Mouse (Mus musculus): Measurements from ENCODE around the gene Msi2. TPM values are rescaled to one million over a fixed set of nuclear protein-coding genes. Genes with fewer than 3 reads are reported as not detected.

Gene Msi2
- total RNA-seq, 4 experiments from 2014 or later: 129 to 155 (median 139) TPM

DNA sequence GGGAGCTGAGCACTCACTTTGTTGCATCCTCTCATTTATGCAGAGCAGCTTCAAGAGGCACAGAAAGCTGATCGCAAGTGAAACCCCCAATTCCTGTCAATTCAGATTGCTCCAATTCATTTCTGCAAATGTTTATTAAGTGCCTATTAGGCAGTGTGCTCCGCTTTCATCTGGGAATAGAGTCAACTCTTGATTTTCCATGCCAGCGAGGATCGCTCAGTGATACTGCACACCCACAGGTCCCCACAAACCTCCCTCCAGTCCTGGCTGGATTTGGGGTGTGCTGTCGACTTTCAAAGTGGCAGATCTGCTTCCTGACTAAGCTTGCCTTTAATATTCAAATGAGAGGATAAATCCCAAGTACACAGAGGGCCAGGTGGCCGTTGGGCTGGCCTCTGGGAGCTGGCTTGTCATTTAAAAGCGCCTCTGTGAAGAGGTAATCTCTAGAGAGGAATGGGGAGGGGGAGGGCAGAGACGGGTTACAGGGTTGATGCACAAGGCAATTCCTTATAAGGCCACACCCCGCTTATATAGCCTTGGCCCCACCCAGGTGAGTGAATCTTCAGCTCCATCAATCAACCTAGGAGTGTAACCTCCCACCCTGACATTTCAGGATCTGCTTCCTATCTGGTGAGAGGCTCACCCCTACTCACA is 339.5 kb downstream of the Msi2 start:
- DNase-seq (ENCODE audit: low spot score in 2 of 2): no peak

DNA sequence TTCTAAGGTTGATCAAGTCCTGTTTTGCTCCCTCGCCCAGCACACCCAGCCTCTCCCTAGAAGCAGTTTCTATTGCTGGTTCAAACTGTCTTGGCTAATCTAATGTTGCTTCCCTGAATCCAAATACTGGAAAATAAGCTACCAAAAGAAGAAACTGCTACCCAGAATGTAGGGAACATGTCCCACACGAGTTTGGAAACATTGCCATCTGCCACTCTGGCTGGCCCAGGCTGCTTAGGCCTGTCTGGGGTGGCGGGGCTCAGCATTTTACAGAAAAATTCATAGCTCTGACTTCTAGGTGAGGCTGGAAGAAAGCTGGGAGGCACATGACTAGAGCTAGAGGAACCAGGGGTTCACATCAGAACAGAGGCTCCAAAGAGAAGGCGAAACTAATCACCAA is 345.7 kb downstream of the Msi2 start:
- no peak for DNase-seq (ENCODE audit: low spot score in 2 of 2)

DNA sequence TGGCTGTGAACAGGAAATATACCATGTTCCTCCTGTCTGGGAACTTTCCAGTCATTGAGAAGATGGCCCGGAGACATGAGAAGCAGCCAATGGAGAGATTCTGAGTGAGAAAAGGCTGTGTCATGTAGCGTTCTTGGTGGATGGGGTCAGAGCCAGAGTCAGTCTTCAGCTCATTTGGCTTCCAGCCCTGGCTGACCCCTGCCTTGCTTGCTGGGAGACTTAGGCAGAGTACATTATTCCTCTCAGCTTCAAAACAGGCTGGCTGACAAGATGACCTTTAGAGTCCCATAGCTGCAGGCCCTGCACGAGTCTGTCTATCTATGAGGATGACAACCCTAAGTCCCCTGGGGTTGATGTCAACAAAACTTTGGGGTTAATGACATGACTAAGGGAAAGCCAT is 348.4 kb downstream of the Msi2 start:
- DNase-seq (ENCODE audit: low spot score in 2 of 2): no peak

DNA sequence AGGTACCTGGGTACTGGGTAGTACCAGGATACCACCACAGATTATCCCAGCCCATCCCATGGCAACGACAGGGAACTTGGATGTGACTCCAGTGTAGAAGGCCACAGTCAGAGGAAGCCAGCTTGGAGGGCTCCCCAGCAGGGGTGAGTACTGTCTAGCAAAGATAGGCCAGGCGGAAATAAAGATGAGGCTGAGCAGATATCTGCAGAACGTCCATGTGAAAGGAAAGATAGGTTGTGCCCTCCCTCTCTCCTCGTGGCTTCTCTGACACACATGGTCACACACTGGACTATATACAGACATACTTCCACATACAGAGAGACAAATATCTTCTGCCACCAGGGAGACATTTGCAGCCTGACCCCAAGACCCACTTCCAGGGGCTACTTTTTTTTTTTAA is 350.8 kb downstream of the Msi2 start:
- no peak for DNase-seq (ENCODE audit: low spot score in 2 of 2)

DNA sequence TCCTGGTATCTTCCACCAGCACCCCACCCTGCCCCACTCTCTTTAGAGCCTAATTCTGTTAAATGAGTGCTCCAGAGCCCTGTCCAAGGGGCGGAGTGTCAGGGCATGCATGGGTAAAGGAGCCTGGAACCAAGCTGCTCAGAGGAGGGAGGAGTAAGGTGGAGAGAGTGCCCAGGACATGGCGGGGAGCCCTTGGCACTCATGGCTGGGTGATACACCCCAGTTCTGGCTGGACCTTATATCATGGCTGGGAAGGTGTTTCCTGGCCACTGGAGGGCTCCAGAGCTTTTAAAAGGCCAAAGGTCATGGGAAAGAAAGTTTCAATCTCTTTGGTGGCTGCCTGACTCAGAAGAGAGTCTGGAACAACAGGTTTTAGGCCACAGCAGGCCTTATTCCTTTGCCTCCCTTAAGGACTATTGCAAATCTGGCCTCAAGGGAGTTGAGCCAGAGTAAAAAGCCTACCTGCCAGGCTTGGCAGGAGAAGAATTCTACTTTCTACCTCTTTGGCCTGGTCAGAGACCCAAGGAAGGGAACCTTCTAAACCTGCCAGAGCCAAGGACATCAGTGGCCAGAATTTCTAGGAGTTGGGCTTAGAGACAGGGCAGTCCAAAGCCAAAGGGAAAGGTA is 352.3 kb downstream of the Msi2 start:
- DNase-seq (ENCODE audit: low spot score in 2 of 2): no peak

DNA sequence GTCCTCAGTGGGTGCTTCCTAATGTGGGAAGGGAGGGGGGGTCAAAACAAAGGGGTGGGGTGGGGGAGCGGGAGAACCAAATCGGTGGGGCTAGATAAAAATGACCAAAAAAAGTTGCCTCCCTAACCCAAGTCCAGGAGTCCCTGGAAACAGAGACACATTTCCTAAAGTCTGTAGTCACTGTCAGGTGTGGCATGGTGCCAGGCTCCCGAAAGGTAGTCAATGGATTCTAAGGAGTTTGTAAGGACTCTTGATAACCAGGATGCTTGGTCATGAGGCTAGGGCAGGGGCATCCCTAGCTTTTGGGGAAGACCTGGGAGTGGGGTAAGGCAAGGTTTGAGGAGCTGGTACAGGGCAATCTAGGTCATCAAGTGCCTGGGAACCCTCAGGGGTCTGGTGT is 354.1 kb downstream of the Msi2 start:
- no peak for DNase-seq (ENCODE audit: low spot score in 2 of 2)

DNA sequence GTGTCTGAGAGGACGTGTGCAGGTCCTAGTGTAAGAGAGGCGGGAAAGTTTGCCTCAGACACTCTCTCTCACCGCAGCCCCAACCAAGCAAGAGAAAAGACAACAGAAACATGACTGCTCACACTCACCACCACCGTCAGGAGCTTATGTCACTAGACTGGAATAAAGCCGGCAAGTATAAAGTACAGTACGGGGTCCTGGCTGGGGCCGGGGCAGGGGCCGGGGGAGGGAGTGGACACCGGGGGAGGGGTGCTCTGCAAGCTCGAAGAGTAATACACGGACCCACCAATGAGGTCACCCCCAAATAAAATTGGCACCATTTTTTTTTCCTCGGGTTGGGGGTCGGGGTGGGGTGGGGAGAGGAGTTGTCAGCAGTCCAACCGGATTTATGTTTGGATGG is 354.8 kb downstream of the Msi2 start:
- DNase-seq (ENCODE audit: low spot score in 2 of 2): no peak

DNA sequence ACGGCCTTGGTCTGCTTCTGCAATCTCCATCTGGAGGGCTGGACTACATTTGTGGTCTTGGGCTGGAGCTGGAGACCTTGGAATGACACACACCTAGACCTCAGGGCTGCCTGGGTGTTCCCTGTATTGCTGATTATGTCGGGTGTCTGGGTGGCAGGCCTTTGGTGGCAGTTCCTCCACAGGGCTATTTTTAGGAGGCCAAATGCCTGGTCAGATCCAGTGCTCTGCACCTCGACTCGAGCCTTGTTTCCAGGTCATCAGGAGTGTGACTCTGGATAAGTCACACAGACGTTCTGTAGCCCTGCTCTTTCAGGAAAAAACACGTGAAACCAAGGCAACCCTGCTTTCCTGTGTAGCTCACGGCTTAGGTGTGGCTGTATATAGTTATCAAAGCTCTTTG is 358.6 kb downstream of the Msi2 start:
- no peak for DNase-seq (ENCODE audit: low spot score in 2 of 2)

DNA sequence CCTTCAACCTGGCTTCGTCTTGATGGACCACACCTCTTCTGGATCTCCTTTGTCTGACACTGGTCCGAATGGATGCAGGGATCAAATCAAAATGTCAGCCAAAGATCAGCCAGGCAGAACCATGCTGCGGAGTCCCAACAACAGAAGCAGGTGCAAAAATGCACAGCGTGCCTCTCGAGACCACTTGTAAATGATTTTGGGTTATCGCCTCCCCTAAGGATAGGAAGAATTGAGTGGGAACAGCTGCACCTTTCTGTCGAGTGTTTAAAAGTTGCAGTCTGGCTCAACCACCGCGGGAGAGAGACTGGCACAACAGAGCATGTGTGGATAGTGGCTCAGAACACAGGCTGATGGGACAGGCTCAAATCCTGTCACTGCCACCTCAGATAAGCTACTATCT is 361.0 kb downstream of the Msi2 start:
- DNase-seq (ENCODE audit: low spot score in 2 of 2): no peak

DNA sequence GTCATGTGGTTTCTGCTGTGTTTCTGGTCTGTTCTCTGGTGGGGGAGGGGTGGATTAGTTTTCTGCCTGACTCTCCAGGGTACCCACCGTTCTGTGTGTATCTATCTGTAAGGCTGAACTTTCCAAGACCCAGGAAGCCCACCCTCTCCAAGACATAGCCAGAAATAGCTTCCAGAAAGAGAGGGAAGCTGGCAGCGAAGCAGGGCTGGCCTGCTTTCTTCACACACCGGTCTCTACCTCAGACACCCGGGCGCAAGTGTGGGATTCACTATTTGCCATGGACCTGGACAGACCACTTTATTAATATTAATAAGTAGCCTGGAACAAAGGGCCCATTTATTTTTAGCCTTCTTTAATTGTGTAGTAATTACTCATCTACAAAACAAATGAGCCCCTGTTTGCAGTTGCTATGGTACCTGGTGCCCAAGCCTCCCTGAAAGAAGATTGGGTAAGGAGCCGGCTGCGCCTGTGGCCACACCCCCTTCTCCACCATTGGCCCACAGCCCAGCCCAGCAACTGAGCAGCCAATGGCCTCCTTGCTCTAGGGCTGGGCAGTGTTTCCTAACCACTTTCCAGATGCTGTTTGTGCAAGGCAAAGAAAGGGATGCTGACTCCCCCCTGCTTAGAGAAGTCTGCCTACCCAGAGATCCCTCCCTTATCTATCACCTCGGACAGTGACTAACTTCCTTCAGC is 361.6 kb downstream of the Msi2 start:
- peak in 1 of 2 experiments; percentile 78 for DNase-seq (ENCODE audit: low spot score in 2 of 2)

DNA sequence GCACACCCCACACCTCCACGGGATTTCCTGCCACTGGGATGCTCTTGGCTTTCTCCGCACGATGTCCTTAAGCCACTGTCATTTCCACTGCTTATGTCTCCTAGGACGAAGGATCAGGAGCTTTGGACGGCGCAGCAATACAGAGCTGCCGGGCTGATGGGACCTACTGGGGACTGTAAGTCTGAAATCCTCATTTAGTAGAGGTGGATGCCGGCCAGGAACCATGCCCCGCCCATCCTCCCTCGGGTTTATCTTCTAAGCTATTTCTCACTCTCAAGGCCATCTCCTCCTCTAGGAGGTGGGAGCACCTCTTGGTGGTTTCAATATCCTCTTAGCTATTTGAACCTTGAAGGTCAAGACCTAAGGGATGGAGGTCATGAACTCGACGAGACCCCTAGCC is 362.3 kb downstream of the Msi2 start:
- DNase-seq (ENCODE audit: low spot score in 2 of 2): no peak

DNA sequence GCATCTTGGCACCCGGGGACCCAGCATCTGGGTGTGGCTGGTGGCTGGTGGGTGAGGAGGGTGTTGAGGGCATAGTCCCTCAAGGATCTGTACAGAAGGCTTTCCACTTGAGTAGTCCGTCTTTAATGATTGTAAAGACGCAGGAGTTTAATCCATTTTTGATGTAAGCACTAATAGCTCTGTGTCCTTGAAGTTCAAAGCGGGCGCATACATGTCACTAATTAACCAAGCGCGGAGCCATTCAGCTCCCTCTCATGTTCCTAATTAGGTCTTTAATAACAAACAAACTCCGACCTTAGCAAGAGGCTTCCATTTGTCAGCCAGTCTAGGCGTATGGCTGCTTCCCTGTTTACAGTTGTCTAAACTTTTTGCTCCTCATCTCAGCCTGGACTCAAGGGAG is 363.5 kb downstream of the Msi2 start:
- no peak for DNase-seq (ENCODE audit: low spot score in 2 of 2)

DNA sequence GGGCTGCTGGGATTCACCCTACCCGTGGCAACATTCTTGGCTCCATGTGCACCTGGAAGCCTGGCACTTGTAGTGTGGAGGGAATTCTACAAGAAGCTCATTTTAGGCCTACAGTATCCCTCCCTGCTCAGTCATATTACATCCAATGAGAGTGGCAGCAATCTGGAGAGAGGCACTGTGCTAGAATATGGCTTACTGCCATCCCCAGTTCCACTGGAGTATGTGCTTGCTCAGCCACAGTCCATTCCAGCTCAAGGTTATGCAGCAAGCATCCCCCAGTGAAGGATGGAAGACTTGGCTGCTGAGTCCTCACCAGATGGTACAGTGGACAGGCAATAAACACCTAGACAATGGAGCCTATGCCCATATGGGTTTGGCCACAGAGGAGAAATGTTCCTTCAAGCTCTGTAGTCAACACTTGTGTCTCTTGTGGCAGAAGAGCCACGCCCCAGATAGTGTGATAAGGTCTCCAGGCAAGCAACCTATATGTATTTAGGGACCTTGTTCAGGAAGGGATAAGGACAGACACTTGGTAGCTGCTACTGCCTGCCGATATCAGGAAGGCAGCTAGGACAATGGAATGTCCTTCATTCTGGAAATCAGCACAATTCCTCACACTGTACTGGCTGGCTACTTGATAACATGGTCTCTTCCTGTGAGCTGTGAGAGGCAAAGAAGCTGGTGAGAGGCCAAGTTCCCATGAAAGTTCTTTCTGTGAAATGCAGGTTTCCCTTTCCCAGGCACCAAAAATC is 366.4 kb downstream of the Msi2 start:
- no peak for DNase-seq (ENCODE audit: low spot score in 2 of 2)

DNA sequence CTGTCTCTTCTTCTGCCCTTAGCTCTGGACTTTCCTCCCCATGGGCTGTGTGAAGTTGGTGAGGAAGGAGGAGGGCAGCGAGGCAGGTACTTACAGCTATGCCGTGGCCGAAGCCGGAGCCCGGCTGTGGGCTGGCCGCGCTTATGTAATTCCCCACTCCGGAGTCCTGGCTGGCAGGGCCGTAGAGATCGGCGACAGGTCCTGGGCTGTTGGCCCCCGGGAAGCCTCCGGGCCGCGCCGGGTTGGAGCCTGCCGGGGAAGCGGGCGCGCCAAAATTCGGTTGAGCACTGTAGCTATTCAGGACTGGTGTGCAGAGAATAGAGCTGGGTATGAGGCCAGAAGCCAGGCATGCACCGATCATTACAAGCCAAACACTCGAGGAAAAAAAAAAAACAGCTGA is 369.6 kb downstream of the Msi2 start:
- DNase-seq (ENCODE audit: low spot score in 2 of 2): no peak

DNA sequence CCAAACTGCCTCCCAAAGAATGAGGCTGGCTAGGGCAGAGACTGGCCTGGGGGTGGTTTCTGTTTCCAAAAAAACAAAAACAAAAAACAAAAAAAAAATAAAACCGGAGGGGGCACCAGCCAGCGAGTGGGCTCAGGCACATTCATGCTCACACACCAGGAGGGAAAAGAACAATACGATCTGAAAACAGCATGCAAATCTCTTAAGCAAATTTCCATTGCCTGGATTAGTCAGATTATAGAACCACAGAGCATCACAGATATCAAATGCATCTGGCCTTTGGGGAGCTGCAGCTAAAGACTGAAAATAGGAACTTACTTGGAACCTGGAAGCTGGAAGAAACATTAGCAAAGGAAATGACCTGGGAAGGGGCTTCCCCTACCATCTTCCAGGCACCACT is 370.3 kb downstream of the Msi2 start:
- DNase-seq (ENCODE audit: low spot score in 2 of 2): no peak

DNA sequence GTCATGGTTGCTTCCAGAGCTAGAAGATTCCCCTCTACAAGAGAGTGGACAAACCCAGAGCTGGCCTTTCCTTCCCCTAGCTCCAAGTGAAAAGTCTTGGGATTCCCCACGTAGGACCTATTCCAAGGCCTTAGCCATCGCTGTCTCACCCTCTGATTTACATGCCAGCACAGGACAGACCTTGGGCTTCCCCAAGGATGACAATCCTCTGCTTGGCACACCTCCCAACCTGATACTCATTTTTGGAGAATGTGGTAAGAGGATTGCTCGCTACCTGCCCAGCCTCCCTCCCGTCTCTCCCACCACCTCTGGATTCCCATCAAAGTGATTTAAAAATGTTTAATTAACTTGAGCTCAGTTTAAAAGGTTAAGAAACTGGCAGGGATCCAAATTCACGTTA is 372.2 kb downstream of the Msi2 start:
- DNase-seq (ENCODE audit: low spot score in 2 of 2): no peak

DNA sequence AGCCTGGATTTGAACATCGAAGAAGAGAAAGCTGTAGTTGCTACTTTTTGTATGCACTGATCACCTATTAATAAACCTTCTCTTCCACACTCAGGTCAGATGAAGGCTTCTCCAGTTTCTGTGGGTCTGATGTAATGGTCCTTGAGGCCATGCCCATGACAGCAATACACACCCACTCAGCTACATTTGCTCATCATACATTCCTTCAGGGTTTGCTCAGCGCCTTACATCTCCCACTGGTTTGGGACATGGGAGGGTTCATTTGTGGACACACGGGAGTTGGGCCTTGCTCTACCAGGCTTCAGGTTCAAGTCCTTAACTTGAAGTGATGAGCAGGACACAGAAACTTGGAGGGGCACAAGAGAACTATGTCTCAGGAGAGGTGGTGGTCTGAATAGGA is 380.4 kb downstream of the Msi2 start:
- DNase-seq (ENCODE audit: low spot score in 2 of 2): no peak

DNA sequence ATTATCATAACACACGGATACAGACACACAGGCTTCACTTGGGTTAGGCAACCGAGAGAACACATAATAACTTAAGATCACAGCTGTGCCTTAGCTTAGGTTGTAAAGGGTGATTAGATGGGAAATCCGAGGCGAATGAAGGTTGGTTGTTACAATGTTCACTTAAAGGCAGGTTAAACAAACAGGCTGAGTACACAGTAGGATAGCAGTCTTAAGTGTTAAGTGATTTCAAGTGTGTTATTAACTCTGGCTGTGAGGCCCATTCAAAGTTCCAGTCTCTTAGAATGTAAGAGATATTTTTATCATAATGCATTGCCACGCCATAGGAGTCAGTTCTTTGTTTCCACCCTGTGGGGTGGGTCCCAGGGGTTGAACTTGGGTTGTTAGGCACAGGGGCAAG is 383.4 kb downstream of the Msi2 start:
- DNase-seq (ENCODE audit: low spot score in 2 of 2): no peak

DNA sequence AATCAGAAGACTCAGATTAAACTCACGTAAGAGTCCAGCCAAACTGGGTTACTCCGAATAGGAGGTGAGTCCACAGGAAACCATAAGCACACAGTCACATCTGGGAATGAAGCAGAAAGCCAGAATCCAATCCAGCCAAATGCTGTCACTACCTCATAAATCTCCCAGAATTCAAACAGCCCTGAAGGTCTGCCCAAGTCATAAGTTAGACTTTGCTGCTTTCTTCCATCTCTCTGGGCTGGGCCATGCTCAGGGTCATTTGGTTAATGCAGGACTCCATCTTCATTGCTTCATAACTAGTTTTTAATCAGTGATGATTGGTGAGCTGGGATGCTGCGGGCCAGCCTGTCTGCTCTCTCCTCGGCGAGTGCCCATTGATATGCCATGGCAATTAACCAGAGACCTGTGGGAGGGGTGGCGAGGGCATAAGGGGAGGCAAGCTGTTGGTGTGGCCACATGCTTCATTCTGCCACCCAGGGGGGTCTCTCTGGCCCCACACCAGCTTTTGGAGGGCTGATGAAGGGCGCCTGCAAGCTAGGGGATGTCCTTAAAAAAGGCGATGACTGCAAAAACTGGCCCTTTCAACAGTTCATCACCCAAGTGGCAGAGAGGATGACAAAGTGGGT is 385.9 kb downstream of the Msi2 start:
- no peak for DNase-seq (ENCODE audit: low spot score in 2 of 2)

DNA sequence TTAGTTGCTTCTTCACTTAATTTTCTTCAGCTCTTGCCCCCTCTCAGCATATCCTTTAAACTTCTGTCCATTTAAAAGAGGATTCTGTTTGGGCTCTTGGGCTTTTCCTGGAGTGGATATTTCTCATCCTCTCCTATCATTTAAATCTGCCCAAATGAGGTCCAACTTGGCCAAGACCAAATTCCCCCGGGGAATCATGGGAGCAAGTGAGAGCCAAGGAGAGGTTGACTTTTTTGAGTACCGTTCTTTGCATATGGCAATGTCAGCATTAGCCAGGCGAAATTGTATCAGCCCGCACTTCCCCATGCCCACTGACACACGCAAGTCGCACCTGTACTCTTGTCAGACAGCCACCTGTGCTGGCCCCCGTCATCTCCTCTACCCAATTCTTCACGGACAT is 386.6 kb downstream of the Msi2 start:
- no peak for DNase-seq (ENCODE audit: low spot score in 2 of 2)

DNA sequence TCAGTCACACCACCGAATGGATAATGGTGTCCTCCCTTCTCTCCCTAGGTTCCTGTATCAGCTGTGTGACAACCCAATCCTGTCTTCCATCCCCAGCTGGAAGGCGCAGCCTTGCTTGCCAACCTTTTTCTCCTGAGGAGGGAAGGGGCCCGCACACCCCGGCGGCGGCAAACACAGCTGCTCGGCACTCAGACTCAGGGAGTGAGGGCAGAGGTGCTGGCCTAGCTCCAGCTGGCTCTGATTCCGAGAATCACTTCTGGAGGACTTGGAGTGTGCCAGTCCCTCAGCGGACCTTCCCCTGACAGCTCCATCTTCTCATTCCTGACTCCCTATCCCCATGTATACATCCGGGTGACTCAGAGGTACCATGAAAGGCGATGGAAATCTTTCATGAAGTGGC is 387.5 kb downstream of the Msi2 start:
- DNase-seq (ENCODE audit: low spot score in 2 of 2): peak in 1 of 2 experiments; percentile 13

Measured in left cerebral cortex, adult 8-10 months (tissue).